Mouse (Mus musculus): ENCODE measurements around the gene Clca3a2.
"Not testable (repeated sequence)": the region's sequence is repeated elsewhere in the genome, so short reads cannot be mapped to it uniquely, and the experiment has no call there.

Clca3a2 gene

DNA sequence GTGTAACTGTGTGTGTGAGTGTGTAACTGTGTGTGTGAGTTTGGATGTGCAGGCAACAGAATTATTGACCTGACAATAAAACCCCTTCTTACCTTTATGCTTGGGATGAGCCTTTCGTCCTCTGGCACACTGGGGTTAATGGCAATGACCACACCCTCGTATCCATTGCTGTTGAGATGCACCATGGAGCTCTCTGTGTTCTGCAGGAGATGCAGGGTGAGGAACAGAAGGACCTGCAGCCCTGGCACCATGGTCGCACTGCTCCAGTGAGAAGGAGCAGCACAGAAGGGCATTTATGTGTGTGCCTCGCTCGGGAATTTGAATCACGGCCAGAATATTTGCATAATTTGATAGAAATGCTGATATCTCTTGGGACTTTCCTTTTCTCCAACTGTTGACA, at the start of gene Clca3a2:
Gene Clca3a2, minus strand, starts transcription at position 276 of the 400 bp plus-strand sequence.
- not testable (repeated sequence) for DNase-seq

DNA sequence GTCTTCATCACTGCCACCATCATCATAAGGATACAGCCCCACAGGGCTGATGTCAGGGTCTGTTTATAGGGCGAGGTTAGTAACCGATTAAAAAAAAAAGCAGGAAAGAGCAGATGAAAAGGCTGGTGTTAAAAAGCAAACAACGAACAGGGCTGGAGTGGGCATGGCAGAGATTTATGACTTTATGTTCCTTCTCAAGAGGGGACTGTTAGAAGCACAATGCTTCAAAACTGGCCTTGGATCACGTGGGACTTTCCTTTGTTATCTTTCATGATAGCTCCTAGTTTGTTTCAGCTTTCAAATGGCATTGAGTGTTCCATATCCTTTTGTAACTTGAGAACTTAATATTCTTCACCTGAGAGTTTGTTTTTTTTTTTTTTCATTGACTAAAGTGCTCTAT, 30.3 kb upstream of the Clca3a2 start:
- DNase-seq, result no peak

DNA sequence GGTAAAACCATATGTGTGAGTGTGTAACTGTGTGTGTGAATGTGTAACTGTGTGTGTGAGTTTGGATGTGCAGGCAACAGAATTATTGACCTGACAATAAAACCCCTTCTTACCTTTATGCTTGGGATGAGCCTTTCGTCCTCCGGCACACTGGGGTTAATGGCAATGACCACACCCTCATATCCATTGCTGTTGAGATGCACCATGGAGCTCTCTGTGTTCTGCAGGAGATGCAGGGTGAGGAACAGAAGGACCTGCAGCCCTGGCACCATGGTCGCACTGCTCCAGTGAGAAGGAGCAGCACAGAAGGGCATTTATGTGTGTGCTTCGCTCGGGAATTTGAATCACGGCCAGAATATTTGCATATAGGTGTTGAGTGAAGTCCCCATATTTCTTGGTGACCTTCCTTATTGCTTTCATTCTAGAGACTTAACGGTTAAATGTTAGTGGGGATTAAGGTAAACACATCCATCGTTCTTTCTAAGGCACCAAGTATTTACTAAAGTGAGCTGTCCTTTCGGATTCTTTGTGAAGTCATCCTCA, 29.8 kb upstream of the Clca3a2 start, which contains the start of gene Clca3b:
Gene Clca3b, minus strand, starts transcription at position 344 of the 543 bp plus-strand sequence.
- not testable (repeated sequence) for DNase-seq

DNA sequence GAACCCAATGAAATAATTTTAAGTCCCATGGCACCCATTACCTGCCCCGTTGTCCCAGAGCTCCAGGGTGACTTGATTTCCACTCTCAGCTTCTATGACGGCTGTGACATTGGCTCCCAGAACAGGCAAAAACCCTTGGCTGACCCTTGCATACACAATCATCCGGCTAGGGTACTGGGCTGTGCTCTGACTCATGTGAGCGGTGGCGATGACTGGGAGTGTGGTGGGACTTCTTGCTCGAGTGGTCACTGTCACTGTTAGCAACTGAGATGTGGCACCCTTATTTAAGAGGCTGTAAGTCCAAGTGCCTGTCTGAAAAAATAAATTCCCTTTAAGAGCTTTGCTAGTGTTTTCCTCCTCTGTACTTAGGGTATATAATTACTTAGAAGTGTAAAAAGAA, 8.0 kb upstream of the Clca3a2 start:
- no peak for DNase-seq

DNA sequence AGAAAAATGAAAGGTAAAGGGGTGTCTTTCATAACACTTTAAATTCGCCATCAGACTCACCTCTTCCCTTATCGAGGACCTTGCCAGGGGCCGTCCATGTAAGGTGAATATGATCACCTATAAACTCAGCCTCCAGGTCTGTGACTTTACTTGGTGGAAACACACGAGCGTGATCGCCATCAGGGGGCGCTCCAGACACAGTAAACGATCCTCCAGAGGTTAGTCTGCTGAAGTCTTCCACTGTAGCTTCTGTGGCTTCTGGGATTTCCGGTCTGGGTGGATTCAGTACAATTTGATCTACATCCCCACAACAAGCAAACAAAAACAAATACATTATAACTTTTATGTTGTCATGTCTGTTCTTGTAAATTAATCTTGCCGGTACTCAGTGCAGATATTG, 5.9 kb upstream of the Clca3a2 start:
- peak; percentile 80 for DNase-seq

DNA sequence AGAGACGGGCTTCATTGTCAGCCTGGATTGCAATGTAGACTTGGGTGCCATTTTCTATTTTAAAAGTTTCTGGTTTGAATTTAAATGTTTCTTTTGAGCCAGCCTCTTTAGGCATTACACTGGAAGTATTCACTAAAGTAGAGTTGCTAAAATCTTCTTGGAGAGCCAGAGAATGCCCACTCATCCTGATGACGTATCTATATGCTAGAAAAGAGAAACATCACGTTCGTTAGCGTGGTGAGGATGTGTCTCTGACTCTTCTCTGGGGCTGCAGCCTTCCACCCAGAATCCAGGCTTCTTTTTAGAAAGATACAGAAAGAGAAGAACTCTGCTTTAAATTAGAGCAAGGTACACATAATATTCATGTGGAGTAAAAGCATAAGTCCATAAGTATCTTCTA, 4.0 kb upstream of the Clca3a2 start:
- no peak for DNase-seq

DNA sequence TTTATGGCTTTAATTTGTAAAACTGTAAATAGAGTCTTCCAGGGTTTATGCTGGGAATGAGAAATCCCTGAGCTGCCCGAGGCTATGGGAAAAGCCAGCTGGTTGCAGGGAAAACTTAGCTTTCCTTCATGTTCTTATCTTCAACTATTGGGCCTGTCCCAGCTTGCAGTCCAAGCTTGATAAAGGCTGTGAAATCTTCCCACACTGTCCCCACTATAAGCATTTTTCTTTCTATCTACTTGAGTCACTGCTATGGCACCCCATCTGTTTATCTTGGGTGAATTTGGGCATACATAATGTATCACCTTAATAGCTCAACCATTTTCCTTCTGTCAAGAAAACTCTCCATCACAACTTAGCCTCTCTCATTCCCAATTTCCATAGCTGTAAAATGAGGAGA, 1.3 kb upstream of the Clca3a2 start:
- no peak for DNase-seq

DNA sequence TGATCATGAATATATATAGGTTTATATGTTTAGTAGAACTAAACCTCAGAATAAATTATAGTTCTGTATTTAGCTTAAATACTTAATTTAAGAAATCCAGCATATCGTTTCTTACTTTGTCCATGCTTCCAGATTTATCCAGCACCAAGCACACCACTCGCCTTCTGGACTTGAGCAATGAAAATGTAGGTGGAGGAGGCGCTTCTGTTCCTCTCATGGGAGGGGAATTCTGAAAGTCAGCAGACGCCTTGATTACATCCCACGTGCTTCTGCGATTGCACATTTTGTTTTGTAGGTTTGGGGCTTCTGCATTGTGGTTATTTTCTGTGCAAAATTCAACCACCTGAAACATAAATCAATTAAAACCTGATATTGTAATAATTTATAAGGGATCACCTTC, 6.0 kb downstream of the Clca3a2 start:
- not testable (repeated sequence) for DNase-seq

DNA sequence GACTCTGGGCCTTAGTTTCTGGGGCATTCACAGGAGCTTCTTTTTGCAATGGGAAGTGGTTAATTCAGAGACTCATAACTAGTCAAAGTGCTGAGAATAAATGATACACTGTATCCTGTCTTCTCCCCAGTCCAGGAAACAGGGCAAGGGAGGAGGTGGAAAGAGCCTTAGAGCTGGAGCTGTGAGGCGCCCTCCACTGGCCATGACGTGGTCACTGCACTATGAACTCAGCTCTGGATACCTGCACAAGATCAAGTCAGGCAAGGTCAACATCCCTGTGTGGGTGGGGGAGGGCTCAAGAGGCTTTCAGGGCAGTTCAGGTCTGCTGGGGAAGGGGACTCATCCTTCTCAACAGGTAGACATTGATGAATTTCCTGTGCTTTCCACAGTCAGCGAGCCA, 7.5 kb downstream of the Clca3a2 start:
- DNase-seq, result no peak

DNA sequence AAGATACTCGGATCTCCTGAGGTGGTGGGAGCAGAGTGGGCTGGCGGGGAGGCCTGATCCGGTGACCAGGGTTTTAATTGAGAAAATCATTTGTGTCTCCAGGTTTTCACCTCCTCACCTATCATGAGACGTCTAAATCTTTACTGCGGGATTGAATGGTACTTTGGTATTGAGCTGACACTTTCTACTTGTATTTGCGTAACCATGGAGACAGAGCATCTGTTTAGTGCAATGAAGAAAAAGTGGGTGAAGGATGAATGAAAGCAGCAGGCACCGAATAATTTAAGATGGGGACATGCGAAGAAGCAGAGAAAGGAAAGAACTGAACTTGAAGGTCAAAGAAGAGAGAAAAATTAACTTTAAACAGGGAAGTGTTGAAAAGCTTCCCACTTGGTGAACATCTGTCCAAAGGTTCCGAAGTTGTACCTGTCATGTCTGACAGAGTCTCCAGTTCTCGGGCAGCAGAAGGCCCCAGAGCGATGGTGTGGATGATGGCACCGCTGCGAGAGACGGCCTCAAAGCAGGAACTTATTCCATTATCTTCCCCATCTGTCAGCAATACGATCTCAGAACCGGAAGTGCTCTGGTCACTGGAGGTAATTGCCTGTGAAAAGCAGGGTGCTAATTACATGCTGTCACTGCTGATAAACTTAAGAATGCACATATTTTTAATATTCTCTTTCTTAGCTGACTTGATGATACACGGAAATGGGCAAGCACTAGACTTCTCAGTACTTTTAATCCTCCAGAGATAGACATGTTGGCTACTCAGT, 11.0 kb downstream of the Clca3a2 start:
- not testable (repeated sequence) for DNase-seq

DNA sequence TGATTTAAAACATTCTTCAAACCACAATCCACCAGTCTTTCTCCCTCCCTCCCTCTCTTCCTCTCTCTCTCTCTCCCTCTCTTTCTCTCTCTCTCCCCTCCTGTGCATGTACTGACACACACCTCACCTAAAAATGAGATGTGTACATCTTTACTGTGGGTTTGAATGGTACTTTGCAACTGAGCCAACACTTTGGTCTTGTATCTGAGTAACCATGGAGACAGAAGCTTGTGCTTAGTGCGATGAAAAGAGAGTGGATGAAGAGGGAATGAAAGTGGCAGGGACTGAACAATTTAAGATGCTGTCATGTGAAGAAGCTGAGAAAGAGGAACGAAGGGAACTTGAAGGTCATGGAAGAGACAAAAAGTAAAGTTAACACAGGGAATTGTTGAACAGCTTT, 12.7 kb downstream of the Clca3a2 start:
- DNase-seq, result not testable (repeated sequence)

DNA sequence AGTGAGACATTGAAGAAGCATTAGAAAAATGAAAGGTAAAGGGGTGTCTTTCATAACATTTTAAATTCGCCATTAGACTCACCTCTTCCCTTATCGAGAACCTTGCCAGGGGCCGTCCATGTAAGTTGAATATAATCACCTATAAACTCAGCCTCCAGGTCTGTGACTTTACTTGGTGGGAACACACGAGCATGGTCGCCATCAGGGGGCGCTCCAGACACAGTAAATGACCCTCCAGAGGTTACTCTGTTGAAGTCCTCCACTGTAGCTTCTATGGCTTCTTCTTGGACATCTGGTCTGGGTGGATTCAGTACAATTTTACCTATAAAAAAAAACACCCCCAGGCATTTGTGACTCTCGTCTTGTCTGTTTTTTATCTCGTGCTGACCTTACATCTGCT, 17.4 kb downstream of the Clca3a2 start:
- DNase-seq, result peak; percentile 22

DNA sequence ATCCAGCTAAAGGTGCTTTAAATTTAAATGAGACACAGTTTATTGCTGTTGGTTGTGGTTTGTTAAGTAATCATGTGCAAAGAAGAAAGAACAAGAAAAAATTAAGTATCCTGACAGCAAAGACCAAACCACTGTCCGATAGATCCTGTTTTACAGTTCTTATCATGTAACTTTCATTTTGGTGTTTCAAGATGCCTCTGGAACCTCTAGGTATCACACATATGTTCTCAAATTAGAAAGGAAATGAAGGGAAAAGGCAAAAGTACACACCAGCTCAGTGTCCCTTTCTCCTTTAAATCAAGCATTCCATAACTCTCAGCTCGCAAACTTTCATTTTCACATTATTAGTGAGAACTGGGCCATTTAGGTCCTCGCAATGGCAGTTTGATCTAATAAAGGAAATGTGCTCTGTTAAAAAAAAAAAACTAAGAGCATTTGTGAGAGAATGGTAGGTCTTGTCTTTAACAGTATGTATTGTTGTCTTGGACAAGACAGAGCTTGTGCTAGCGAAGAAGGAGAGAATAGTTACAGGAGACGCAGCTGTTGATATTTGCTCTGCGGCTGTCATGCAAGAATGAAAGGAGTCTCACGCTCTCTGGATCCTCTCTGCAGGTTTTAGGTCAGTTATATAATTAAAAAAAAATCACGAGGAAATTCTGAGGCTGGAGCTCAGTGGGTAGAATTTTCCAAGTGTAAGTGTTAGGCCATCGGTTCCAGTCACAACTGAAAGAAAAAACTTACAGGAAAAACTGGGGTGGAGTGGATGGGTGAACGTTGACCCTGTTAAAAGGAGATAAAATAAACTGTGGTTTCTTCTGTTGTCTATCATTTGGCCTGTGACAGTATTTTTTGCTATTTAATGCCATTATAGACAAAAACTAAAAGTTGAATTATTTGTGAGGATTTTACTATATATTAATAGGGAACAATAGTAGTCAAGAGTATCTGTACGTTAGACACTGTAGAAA, 33.8 kb downstream of the Clca3a2 start:
- no peak for DNase-seq

DNA sequence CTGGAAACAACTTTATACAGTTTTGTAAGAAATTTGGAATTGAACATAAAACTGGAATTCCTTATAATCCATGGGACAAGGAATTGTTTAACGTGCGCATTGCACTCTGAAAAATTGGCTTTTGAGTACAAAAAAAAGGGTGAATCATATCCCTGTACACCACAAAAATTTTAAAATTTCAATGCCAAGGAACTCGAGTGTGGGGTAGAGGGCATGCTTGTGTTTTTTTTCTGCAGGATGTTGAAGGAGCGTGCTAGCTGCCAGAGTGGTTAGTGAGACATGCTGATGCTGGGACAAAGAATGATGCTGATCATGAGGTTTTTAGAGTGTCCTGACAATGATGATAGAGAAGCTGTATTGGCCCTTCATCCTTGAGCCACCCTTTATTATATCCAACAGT, 54.1 kb downstream of the Clca3a2 start:
- no peak for DNase-seq

DNA sequence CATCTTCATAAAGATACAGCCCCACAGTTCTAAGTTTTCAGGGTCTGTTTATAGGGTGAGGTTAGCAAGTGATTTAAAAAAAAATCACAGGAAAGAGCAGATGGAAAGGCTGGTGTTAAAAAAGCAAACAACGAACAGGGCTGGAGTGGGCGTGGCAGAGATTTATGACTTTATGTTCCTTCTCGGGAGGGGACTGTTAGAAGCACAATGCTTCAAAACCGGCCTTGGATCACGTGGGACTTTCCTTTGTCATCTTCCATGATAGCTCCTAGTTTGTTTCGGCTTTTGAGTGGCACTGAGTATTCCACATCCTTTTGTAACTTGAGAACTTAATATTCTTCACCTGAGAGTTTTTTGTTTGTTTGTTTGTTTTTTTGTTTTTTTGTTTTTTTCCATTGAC, 57.8 kb downstream of the Clca3a2 start:
- no peak for DNase-seq

DNA sequence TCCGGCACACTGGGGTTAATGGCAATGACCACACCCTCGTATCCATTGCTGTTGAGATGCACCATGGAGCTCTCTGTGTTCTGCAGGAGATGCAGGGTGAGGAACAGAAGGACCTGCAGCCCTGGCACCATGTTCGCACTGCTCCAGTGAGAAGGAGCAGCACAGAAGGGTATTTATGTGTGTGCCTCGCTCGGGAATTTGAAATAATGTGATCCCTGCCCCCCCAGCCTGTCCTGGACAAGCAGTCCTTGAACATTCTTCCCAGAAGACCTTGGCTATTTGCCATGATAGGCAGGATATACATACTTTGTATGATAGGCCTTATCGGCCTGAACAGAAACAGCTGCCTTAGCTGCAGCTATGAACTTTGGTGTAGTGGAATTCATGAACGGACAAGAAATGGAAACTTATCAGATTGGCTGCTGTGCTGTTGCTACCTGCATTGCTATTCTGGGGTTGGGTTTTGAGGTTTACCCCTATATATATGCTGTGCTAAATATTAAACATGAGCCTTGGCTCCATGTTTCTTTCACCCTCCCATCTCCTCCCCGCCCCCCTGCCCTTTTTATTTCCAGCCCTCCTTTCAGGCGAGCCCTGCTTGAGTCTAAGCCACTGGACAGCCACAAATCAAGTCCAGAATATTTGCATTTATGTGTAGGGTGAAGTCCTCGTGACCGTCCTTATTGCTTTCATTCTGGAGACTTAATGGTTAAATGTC, 58.5 kb downstream of the Clca3a2 start, which contains the start of gene Clca3a1:
Gene Clca3a1, minus strand, starts transcription at position 386 of the 718 bp plus-strand sequence.
- DNase-seq, result no peak

DNA sequence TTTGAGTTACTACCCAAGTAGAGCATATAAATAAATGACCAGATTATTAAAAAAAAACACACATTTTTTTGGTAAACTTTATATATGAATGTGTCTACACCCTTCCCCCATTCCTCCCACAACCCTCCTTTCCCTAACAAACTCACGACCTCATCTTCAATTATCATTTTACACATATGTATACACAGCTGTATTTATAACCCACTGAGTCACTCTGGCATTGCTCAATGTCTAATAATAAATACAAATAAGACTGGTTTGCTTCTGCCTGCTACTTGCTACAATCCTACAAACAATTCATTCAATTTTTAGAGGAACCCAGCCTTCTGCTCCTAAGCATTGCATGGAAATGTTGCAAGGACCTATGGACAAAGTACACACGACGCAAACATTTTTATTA, 59.6 kb downstream of the Clca3a2 start:
- no peak for DNase-seq

DNA sequence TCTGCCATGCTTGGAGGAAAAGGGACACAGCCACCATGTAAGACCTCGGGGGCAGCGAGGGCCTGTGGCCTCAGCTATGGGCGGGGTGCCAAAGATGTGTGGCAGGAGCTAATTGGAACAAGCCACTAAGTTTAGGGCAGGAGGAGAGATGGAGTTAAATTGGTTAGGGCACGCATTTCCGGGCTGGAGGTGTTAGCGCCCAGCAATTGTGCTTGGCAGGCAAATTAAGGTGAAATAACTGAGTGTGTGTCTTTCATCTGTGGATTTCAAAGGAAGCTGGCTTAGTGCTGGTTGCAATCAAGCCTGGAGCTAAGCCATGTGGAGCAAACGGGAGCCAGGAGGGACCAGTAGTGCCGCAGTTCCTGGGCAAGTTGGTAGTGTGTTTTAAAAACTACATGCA, 63.2 kb downstream of the Clca3a2 start:
- not testable (repeated sequence) for DNase-seq

DNA sequence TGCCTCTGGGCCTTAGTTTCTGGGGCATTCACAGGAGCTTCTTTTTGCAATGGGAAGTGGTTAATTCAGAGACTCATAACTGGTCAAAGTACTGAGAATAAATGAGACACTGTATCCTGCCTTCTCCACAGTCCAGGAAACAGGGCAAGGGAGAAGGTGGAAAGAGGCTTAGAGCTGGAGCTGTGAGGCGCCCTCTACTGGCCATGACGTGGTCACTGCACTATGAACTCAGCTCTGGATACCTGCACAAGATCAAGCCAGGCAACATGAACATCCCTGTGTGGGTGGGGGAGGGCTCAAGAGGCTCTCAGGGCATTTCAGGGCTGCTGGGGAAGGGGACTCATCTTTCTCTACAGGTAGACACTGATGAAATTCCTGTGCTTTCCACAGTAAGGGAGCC, 66.2 kb downstream of the Clca3a2 start:
- DNase-seq, result peak; percentile 38

DNA sequence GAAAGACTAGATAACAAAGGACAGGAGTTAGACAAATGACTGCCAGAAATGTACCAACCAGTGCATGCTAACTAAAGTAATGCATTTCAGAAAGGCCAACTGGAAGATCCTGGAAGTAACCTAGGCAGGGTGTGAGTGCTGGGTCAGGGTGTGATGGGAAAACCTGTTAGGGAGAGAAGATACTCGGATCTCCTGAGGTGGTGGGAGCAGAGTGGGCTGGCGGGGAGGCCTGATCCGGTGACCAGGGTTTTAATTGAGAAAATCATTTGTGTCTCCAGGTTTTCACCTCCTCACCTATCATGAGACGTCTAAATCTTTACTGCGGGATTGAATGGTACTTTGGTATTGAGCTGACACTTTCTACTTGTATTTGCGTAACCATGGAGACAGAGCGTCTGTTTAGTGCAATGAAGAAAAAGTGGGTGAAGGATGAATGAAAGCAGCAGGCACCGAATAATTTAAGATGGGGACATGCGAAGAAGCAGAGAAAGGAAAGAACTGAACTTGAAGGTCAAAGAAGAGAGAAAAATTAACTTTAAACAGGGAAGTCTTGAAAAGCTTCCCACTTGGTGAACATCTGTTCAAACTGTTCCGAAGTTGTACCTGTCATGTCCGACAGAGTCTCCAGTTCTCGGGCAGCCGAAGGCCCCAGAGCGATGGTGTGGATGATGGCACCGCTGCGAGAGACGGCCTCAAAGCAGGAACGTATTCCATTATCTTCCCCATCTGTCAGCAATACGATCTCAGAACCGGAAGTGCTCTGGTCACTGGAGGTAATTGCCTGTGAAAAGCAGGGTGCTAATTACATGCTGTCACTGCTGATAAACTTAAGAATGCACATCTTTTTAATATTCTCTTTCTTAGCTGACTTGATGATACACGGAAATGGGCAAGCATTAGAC, 70.0 kb downstream of the Clca3a2 start:
- peak; percentile 37 for DNase-seq

DNA sequence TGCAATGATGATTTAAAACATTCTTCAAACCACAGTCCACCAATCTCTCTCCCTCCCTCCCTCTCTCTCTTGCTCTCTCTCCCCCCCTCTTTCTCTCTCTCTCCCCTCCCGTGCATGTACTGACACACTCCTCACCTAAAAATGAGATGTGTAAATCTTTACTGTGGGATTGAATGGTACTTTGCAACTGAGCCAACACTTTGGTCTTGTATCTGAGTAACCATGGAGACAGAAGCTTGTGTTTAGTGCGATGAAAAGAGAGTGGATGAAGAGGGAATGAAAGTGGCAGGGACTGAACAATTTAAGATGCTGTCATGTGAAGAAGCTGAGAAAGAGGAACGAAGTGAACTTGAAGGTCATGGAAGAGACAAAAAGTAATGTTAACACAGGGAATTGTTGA, 71.6 kb downstream of the Clca3a2 start:
- DNase-seq, result peak; percentile 4

All from retina, postnatal 1 day (tissue).